8 mouse cellular contexts compared by ENCODE assay signal in the genomic region with DNA sequence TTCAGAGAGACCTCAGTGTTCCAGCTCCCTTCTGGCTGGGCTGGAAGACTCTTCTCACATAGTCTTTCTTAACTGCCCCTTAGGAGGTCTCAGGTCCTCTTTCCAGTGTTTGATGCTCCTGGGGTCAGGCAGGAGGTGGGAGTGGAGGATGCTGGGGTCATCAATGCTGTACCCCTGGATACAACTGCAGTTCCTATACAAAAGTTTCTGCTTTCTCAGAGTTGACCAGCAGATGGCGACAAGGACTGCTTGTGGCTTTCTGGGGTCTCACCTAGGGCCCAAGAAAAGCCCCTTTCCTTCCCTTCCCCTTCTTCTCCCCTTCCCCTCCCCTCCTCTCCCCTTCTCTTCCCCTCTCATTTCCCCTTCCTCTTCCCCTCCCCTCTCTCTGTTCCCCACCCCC. TPM values are rescaled to one million over a fixed set of nuclear protein-coding genes. Genes with fewer than 3 reads are reported as not detected.
DNase-seq lines count a peak whose midpoint lies in the region; ATAC-seq and TF ChIP-seq lines count a peak whose summit lies in the region.
"Had no signal": no experiment of that assay in that cellular context is flagged by ENCODE, and none has a peak within 500 bp of the region (broad histone marks: within the 10 kb centered on the region; RNA-seq: fewer than 3 reads in every experiment).

No protein-coding gene starts in this region.

- 5% methylated on average over 1 of the region's 1 CpGs for WGBS in kidney, postnatal 0 days
- WGBS in embryonic facial prominence, embryonic 10.5 days: 0% methylated on average over 1 of the region's 1 CpGs

- TF ChIP-seq CTCF in kidney, postnatal 0 days (IDR thresholded peaks at IDR 0.05; ENCODE audit: low read depth): peak; percentile 73

- H3K4me1 ChIP-seq in kidney, postnatal 0 days (replicated peaks; ENCODE audit: insufficient read depth, low read length): peaks cover 10% of the 10 kb centered on the region; the same call in 1 of the 2 replicates
- H3K4me1 ChIP-seq in ES-E14 (ENCODE audit: control insufficient read depth in 2 of 2, insufficient read depth in 2 of 2, low read length in 2 of 2, poor library complexity in 1 of 2): peaks cover 5 to 16% of the 10 kb centered on the region in 2 experiments
- H3K4me1 ChIP-seq in embryonic facial prominence, embryonic 10.5 days: peaks cover 33% of the 10 kb centered on the region

- H3K27ac ChIP-seq in kidney, postnatal 0 days: no peak overlapping the region
- no peak overlapping the region for H3K27ac ChIP-seq in ES-E14 (ENCODE audit: insufficient read depth, low read depth, low read length, poor library complexity, severe bottlenecking)
- H3K27ac ChIP-seq in embryonic facial prominence, embryonic 10.5 days (replicated peaks): no peak overlapping the region

- no peaks in the 10 kb centered on the region for H3K36me3 ChIP-seq in kidney, postnatal 0 days (ENCODE audit: insufficient read depth, low read length)
- H3K36me3 ChIP-seq in ES-E14 (ENCODE audit: control insufficient read depth, insufficient read depth, low read length, poor library complexity, severe bottlenecking): no peaks in the 10 kb centered on the region
- no peaks in the 10 kb centered on the region for H3K36me3 ChIP-seq in embryonic facial prominence, embryonic 10.5 days (replicated peaks)

- in situ Hi-C loops in ES-E14 (cut with MboI; ENCODE audit: low sequenced_read_pairs in 2 of 2, unreplicated experiment in 2 of 2): no loop called here

- no peak for ATAC-seq in kidney, postnatal 0 days (replicated peaks; ENCODE audit: low FRiP score, low read depth)
- ATAC-seq in monocyte, adult 5-6 weeks (replicated peaks; ENCODE audit: insufficient number of reproducible peaks, low FRiP score, low TSS enrichment, poor library complexity, severe bottlenecking): 0 out of 2 replicates have a peak, but pooled peaks have one; percentile 4

- peak; percentile 66 for DNase-seq in kidney, postnatal 0 days (ENCODE audit: low spot score)
- no peak for DNase-seq in kidney, adult 11 months
- peak; percentile 57 to 60 for DNase-seq in B cell, adult 2 months
- DNase-seq in ES-E14 (ENCODE audit: low read depth, low spot score): peak; percentile 34
- peak; percentile 45 for DNase-seq in embryonic facial prominence, embryonic 10.5 days (ENCODE audit: low spot score)
- DNase-seq in urinary bladder, postnatal 4 days (ENCODE audit: low spot score in 2 of 2): no peak

- H3K27me3 ChIP-seq in kidney, postnatal 0 days (ENCODE audit: insufficient read depth, low read length): no peaks in the 10 kb centered on the region
- H3K27me3 ChIP-seq in embryonic facial prominence, embryonic 10.5 days (replicated peaks; ENCODE audit: low read depth, poor library complexity, severe bottlenecking): no peaks in the 10 kb centered on the region

- H3K4me2 ChIP-seq in kidney, postnatal 0 days (ENCODE audit: low read length): no peak overlapping the region

- no peak overlapping the region for H3K4me3 ChIP-seq in kidney, postnatal 0 days (replicated peaks; ENCODE audit: low read depth, low read length)
- no peak overlapping the region for H3K4me3 ChIP-seq in ES-E14 (ENCODE audit: insufficient read depth in 1 of 2, low read depth in 1 of 2, low read length in 2 of 2, poor library complexity in 1 of 2, severe bottlenecking in 1 of 2)
- H3K4me3 ChIP-seq in embryonic facial prominence, embryonic 10.5 days: no peak overlapping the region

- H3K9ac ChIP-seq in kidney, postnatal 0 days (ENCODE audit: low read depth, low read length): no peak overlapping the region
- no peak overlapping the region for H3K9ac ChIP-seq in ES-E14 (ENCODE audit: insufficient read depth, low read depth, low read length, poor library complexity, severe bottlenecking)

- no peaks in the 10 kb centered on the region for H3K9me3 ChIP-seq in kidney, postnatal 0 days (replicated peaks; ENCODE audit: low read length)
- H3K9me3 ChIP-seq in ES-E14 (ENCODE audit: control insufficient read depth, insufficient read depth, low read depth, low read length): no peaks in the 10 kb centered on the region
- no peaks in the 10 kb centered on the region for H3K9me3 ChIP-seq in embryonic facial prominence, embryonic 10.5 days

TF ChIP-seq in ES-E14, 5 proteins besides CTCF, POLR2A, EP300 and RAD21:
- TF ChIP-seq ZNF384 (IDR thresholded peaks at IDR 0.05; ENCODE audit: low read depth, low read length) (no peak), ZC3H11A (IDR thresholded peaks at IDR 0.05; ENCODE audit: borderline replicate concordance, low read depth, low read length) (peak; percentile 47; the same call in 1 of the 2 replicates), HCFC1 (IDR thresholded peaks at IDR 0.05; ENCODE audit: borderline replicate concordance, insufficient read depth, low read length) (no peak)
TF ChIP-seq in ES-E14: peak in this region for 1.

RNA-seq across cellular contexts. Expression of a gene that starts 9.3 kb away (rescaled TPM):
- polyA plus RNA-seq in kidney, postnatal 0 days (2015; fragmentation: Nextera tagmentation; extraction: Ambion mirVana): 1.5 and 1.7 TPM in 2 replicates
- 0.22 and 0.58 TPM in 2 replicates for total RNA-seq in ES-E14 (2012; rRNA removed)
- 1.1 and 1.8 TPM in 2 replicates for polyA plus RNA-seq in embryonic facial prominence, embryonic 10.5 days (2016; fragmentation: Nextera tagmentation; extraction: Ambion mirVana)
- 204 to 286 TPM (median 215 TPM) in 3 replicates for total RNA-seq in monocyte, adult 5-6 weeks (2017)

RNA-seq across cellular contexts. Expression of a gene that starts 29.6 kb away (rescaled TPM):
- 118 and 131 TPM in 2 replicates for polyA plus RNA-seq in kidney, postnatal 0 days (2015; fragmentation: Nextera tagmentation; extraction: Ambion mirVana)
- total RNA-seq in ES-E14 (2012; rRNA removed): 35.9 and 36.5 TPM in 2 replicates
- 62.2 and 62.5 TPM in 2 replicates for polyA plus RNA-seq in embryonic facial prominence, embryonic 10.5 days (2016; fragmentation: Nextera tagmentation; extraction: Ambion mirVana)
- total RNA-seq in monocyte, adult 5-6 weeks (2017): 0.78 to 3.1 TPM (median 1.9 TPM) in 3 replicates

RNA-seq across cellular contexts. Expression of a gene that starts 53.6 kb away (rescaled TPM):
- polyA plus RNA-seq in kidney, postnatal 0 days (2015; fragmentation: Nextera tagmentation; extraction: Ambion mirVana): 0.36 and 0.43 TPM in 2 replicates
- total RNA-seq in ES-E14 (2012; rRNA removed): not detected in 2 replicates
- 0.10 TPM in 1 of 2 replicates, not detected in the other for polyA plus RNA-seq in embryonic facial prominence, embryonic 10.5 days (2016; fragmentation: Nextera tagmentation; extraction: Ambion mirVana)
- 53.2 to 124 TPM (median 94.6 TPM) in 3 replicates for total RNA-seq in monocyte, adult 5-6 weeks (2017)
- total RNA-seq: left cerebral cortex, postnatal 10 days had no signal

Comparison
In these comparisons a context has a peak if more than half of its experiments do, and no peak if none do; other contexts are left out.
1. DNase-seq: peak in kidney, postnatal 0 days (single experiment), B cell, adult 2 months (2 of 2), ES-E14 (single experiment) and embryonic facial prominence, embryonic 10.5 days (single experiment); none in kidney, adult 11 months (single experiment) and urinary bladder, postnatal 4 days (0 of 2).
2. RNA of a gene that starts 9.3 kb away (total RNA-seq): 204 to 286 TPM in monocyte, adult 5-6 weeks; 0.22 to 0.58 TPM in ES-E14; every median in the first group is over 100 times any median in the second.
3. RNA of a gene that starts 53.6 kb away (total RNA-seq): 53.2 to 124 TPM in monocyte, adult 5-6 weeks; not detected in ES-E14; every median in the first group is over 10 times any median in the second.